Mouse (Mus musculus) spleen, postnatal 36 days (tissue): Measurements from ENCODE around the gene Apof.
A peak's percentile ranks its signal among the peaks of the same experiment; 100 is the strongest.
"Not testable (repeated sequence)": the region's sequence is repeated elsewhere in the genome, so short reads cannot be mapped to it uniquely, and the experiment has no call there.

ENCODE experiments used
- DNase-seq, 2 experiments: peaks; one replicate each; pipeline ENCODE4 v3.0.0; 2022; ENCODE audit warnings: low spot score in 2 of 2, mixed read lengths in 1 of 2

Gene Apof

GRCm38 (mm10) chr10:128258953-128259352, 9.5 kb upstream of the Apof start:
- peak; percentile 69 to 71 for DNase-seq

GRCm38 (mm10) chr10:128259946-128260345, 8.5 kb upstream of the Apof start:
- DNase-seq = no peak

GRCm38 (mm10) chr10:128260376-128260775, 8.1 kb upstream of the Apof start:
- DNase-seq = not testable (repeated sequence)

- no peak for DNase-seq
These were observed 6.2 kb upstream of the Apof start for GRCm38 (mm10) chr10:128262300-128262699.

GRCm38 (mm10) chr10:128263393-128264310, 4.8 kb upstream of the Apof start:
- DNase-seq = peak; percentile 64 to 74

- no peak for DNase-seq
These were observed 887 bp downstream of the Apof start for GRCm38 (mm10) chr10:128269206-128269910.

GRCm38 (mm10) chr10:128270287-128270841, 1.9 kb downstream of the Apof start, which contains the start of gene Stat2:
TSS of gene Stat2 (plus strand) at chr10:128270559.
- peak; percentile 97 to 98 for DNase-seq

- no peak for DNase-seq
These were observed 2.4 kb downstream of the Apof start for GRCm38 (mm10) chr10:128270866-128271265.

- no peak for DNase-seq
These were observed 3.4 kb downstream of the Apof start for GRCm38 (mm10) chr10:128271883-128272282.

- not testable (repeated sequence) for DNase-seq
These were observed 4.5 kb downstream of the Apof start for GRCm38 (mm10) chr10:128272819-128273439.

GRCm38 (mm10) chr10:128275374-128275773, 6.9 kb downstream of the Apof start:
- DNase-seq = not testable (repeated sequence)

GRCm38 (mm10) chr10:128278158-128278557, 9.7 kb downstream of the Apof start:
- DNase-seq = no peak

- DNase-seq = no peak
These were observed 12.5 kb downstream of the Apof start for GRCm38 (mm10) chr10:128280943-128281342.

GRCm38 (mm10) chr10:128281682-128282081, 13.2 kb downstream of the Apof start:
- DNase-seq = no peak

- no peak for DNase-seq
These were observed 14.5 kb downstream of the Apof start for GRCm38 (mm10) chr10:128282886-128283450.

- DNase-seq = peak; percentile 24 to 48
These were observed 15.4 kb downstream of the Apof start for GRCm38 (mm10) chr10:128283604-128284579.

- not testable (repeated sequence) for DNase-seq
These were observed 22.1 kb downstream of the Apof start for GRCm38 (mm10) chr10:128290594-128290993.

GRCm38 (mm10) chr10:128296370-128297090, 28.1 kb downstream of the Apof start:
- no peak for DNase-seq

- no peak for DNase-seq
These were observed 28.8 kb downstream of the Apof start for GRCm38 (mm10) chr10:128297221-128297620.

- no peak for DNase-seq
These were observed 29.2 kb downstream of the Apof start for GRCm38 (mm10) chr10:128297622-128298021.
